Mouse (Mus musculus): ENCODE data around the gene Mmp8.

DNA sequence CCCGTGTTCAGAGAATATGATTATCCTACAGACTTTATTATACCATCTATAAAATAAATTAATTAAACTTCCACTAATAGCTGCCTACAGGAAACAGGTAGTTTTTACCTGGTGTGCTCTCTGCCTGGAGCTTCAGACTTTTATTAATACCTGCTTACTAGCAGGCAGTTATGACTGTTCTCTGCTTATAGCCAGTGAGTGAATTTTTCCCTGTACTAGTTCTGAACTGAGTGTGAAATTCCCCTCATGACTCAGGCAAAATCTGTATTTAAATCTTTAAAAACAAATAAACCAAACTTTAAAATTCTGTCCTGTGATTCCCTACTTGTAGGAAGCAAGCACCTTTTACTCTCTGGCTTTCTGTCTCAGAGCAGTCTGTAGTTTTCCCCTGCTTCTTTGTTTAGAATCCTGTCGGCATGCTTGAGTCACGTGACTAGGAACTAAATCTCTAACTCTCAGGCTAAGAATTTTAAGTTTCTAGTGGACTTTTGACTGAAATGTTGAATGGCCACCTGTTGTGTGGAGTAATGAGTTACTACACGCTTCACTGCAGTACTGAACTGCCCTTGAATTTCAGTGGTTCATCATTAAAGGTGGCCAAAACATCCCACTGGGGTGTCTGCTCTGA, 40.2 kb upstream of the Mmp8 start:
- TF ChIP-seq CTCF (IDR thresholded peaks at IDR 0.05; ENCODE audit: control insufficient read depth, insufficient read depth, low read length) (no peak), POLR2A (IDR thresholded peaks at IDR 0.05; ENCODE audit: borderline replicate concordance, control insufficient read depth, low read depth, low read length) (no peak)

Data from bone marrow, adult 2 months (tissue).